Mouse (Mus musculus): Measurements from ENCODE around the gene Qser1. TPM values are rescaled to one million over a fixed set of nuclear protein-coding genes. Genes with fewer than 3 reads are reported as not detected.

Gene Qser1
- polyA plus RNA-seq (2014; fragmentation: Illumina TruSeq; extraction: RNeasy Lipid Tissue Mini Kit (QIAGEN cat#74804); ENCODE audit: low replicate concordance): 16.7 TPM

DNA sequence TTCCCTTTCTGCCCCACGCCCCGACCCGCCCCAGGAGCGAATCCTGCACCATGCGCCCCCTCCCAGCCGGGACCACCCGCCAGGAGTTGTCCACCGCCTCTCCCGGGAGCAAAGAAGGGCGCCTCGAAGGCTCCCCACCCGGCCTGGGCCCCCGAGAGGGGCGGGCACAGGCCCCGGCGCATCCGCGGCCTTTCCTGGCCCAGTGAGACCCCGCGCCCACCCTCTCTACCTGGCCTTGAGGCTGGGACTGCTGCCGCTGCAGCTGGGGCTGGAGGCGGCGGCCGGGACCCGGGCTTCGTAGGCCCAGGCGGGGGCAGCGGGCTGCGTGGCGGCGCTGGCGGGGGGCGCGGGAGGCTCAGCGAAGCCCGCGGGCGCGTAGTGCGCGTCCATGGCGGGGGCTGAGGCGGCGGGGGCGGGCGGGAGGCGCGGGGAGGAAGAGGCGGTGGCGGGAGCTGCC is at the start of gene Qser1:
Gene Qser1, minus strand, starts transcription at position 390 of the 457 bp plus-strand sequence.

DNA sequence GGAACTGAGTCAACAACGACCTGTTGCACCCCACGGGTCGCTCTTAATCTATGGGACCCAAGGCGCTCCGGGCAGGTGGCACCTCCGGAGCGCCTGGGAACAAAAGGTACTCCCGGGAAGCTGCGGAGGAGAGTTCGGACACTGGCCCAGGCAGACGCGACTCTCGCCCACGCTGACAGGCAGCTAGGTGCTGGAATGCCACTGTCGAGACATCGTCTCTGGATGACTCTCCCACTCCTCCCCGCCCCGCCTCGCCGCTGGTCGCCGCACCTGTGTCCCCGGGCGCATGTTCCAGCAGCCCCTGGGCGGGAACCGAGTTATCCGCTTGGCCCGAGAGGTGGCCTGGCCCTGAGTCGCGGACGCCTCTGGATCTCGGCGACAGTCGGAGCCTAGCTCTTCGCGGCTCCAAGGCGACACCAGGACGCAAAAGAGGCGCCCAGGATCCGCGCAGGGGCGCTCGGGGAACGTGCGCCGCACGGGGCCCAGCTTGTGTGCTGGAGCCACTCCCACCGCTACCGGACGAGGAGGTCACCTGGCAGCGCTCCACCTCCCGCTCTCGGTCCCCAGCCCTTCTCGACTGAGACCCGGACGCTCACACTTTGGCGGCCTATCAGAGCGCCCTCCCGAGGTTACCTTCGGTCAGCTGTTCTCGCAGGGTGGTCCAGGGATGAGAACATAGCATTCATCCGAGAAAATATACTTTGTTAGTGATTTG is 32.9 kb upstream of the Qser1 start, which contains the start of gene Prrg4:
Gene Prrg4, minus strand, starts transcription at position 601 of the 715 bp plus-strand sequence.

DNA sequence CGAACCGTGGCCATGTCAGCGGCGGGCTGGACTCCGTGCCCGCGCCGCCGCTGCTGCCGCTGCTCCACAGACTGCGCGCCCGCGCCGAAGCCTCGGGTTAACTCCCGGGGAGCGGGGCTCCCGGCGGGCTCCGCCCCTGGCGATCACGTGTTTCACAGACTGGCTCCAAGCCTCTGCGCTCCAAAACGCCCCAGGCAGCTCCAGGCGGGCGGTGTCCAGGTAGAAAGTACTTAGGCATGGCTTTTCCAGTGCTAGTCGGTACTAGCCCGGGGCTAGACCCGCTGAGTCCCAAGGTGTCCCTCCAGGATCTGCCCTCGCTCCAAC is 73.9 kb downstream of the Qser1 start, which contains the start of gene Depdc7:
Gene Depdc7, minus strand, starts transcription at position 138 of the 324 bp plus-strand sequence.

DNA sequence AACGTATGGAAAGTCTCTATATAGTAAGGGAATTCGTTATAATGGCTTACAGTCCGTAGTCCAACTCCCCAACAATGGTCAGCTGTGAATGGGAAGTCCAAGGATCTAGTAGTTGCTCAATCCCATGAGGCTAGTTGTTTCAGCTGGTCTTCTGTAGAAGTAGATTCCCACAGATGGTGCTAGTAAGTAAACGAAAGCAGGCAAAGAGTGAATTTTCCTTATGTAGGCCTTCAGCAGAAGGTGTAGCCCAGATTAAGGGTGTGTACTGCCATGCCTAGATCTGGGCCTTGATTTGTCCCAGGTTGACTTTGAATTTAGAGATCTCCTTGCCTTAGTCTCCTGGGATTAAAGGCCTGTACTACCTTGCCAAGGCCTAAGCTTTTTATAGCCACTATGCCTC is 100.3 kb downstream of the Qser1 start, which contains the start of gene Pin1rt1:
Gene Pin1rt1, minus strand, starts transcription at position 101 of the 400 bp plus-strand sequence.

DNA sequence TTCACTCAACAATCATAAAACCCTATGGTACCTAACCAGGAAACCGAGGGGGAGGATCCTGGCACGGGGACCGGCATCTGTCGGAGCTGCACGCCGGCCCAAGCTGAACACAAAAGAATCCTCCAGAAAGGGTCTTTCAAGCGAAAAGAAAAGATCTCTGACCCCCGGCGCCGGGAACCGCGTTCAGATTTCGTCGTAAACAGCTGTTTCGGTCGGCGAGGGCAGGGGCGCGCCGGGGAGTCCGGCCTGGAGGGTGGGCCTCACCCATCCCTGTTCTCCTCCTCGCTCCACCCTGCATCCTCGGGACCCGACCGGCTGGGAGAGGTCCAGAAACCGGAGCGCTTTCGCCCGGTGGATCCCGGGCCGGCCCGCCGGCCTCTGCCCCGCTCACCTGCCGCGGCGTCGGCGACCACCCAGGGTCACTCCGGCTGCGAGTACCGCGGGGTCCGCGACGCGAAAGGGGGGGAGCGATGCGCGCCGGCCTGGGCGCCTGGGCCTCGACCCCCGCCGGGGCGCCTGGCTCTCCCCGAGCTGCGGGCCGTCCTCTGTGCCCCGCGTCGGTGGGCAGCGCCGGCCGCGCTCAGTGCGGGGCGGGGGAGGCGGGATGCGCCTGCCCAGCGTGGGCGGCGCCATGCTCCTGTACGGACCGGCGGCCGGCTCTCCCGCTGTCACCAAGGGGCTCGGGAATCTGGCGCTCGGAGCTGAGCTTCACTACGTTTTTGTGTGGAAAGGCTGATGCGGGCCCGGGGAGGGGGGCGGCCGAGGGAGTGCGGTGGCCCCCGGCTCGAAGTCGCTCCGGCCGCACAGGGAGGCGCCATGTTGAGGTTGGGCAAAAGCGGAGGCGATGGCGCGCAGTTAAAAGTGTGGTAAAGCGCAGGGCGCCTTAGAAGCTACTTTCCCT is 104.7 kb downstream of the Qser1 start, which contains the start of gene Tcp11l1:
Gene Tcp11l1, minus strand, starts transcription at position 585 of the 901 bp plus-strand sequence.

Other genes starting within 250 kb of the Qser1 start
- gene Cstf3, start 226.2 kb downstream of the Qser1 start, polyA plus RNA-seq (2014; fragmentation: Illumina TruSeq; extraction: RNeasy Lipid Tissue Mini Kit (QIAGEN cat#74804); ENCODE audit: low replicate concordance): 87.2 TPM
- 3.0 TPM for gene Tcp11l1, start 104.6 kb downstream of the Qser1 start, polyA plus RNA-seq (2014; fragmentation: Illumina TruSeq; extraction: RNeasy Lipid Tissue Mini Kit (QIAGEN cat#74804); ENCODE audit: low replicate concordance)
- not detected for gene Pin1rt1, start 100.4 kb downstream of the Qser1 start, polyA plus RNA-seq (2014; fragmentation: Illumina TruSeq; extraction: RNeasy Lipid Tissue Mini Kit (QIAGEN cat#74804); ENCODE audit: low replicate concordance)
- gene Depdc7, start 73.9 kb downstream of the Qser1 start, polyA plus RNA-seq (2014; fragmentation: Illumina TruSeq; extraction: RNeasy Lipid Tissue Mini Kit (QIAGEN cat#74804); ENCODE audit: low replicate concordance): 97.0 TPM
- 2.6 TPM for gene Prrg4, start 33.1 kb upstream of the Qser1 start, polyA plus RNA-seq (2014; fragmentation: Illumina TruSeq; extraction: RNeasy Lipid Tissue Mini Kit (QIAGEN cat#74804); ENCODE audit: low replicate concordance)
- gene Ccdc73, start 51.0 kb upstream of the Qser1 start, polyA plus RNA-seq (2014; fragmentation: Illumina TruSeq; extraction: RNeasy Lipid Tissue Mini Kit (QIAGEN cat#74804); ENCODE audit: low replicate concordance): 17.9 TPM
- gene Eif3m, start 200.3 kb upstream of the Qser1 start, polyA plus RNA-seq (2014; fragmentation: Illumina TruSeq; extraction: RNeasy Lipid Tissue Mini Kit (QIAGEN cat#74804); ENCODE audit: low replicate concordance): 314 TPM